Mouse (Mus musculus): ENCODE results near the gene Syap1. TPM values are rescaled to one million over a fixed set of nuclear protein-coding genes. Genes with fewer than 3 reads are reported as not detected.
A peak's percentile ranks its signal among the peaks of the same experiment; 100 is the strongest.
"Not testable (repeated sequence)": the region's sequence is repeated elsewhere in the genome, so short reads cannot be mapped to it uniquely, and the experiment has no call there.

Syap1 gene
- polyA plus RNA-seq, 1 experiment from 2014 or later = 57.8 TPM

DNA sequence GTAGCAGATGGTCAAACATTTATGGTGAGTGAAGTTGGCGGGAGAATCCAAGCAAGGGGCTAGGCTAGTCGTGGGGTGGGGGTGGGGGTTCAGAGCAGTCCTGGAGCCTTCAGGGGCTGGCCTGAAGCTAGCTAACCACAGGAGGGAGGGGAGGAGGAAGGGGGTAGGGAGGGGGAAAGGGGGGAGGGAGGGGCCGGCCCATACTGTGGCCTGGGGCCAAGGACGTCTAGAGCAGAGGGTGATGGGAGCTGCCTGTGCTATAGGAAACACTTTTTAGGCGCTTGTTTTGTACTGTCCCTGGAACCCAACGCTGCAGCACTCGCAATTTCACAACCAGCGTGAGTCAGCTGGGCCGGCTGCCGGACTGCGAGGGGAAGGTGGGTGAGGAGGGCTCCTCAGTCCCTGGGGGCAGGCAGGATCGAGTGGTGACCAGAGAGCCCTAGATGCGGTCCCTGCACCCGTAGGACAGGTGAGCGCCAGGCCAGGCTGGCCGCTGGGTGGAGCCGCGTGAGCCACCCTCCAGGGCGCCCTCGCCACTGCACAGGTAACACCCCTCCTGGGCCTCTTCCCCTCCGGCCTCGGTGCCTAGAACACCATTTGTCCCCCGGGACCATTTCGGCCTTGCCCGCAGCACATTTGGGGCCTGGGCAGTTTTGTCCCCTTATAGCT lies 13.3 kb upstream of the Syap1 start:
- Histone ChIP-seq H3K9me3 (replicated peaks; ENCODE audit: control insufficient read depth, low read length) (no peaks in the 10 kb centered on the region), H3K27ac (replicated peaks; ENCODE audit: low read depth, low read length) (no peak overlapping the region; the same call in 1 of the 2 replicates), H3K4me3 (ENCODE audit: low read depth, low read length) (peak overlapping the region; percentile 56), H3K27me3 (ENCODE audit: control insufficient read depth, insufficient read depth, low read length) (no peaks in the 10 kb centered on the region), H3K36me3 (replicated peaks; ENCODE audit: control insufficient read depth, insufficient read depth, low read depth, low read length) (no peaks in the 10 kb centered on the region), H3K9ac (replicated peaks; ENCODE audit: low read length) (peak overlapping the region; percentile 65), H3K4me2 (ENCODE audit: low read depth, low read length) (peak overlapping the region; percentile 60), H3K4me1 (ENCODE audit: control insufficient read depth, insufficient read depth, low read length) (no peaks in the 10 kb centered on the region)
- peak; percentile 59 for DNase-seq (ENCODE audit: low spot score)
- ATAC-seq (replicated peaks; ENCODE audit: insufficient number of reproducible peaks, low FRiP score, low TSS enrichment, low read depth) = peak; percentile 89
- WGBS = 11% methylated on average over 21 of the region's 25 CpGs

DNA sequence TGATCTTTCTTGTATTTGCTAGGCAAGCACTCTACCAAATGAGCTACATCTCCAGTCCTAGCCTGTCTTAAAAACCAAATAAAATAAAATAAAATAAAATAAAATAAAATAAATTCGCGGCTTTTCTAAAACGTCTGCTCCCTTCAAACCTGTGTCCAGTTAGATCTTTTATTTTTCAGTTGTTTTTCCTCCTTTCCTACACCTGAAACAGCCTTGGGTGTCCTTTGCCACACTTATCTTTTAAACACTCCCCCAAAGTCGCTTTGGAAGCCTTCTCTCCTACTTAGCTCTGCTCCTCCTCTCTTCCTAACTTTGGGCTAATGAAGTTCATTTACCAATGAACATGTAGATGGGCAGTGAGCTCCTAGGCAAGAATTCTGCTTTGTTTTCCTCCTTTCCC lies 12.7 kb upstream of the Syap1 start, which contains the start of gene Ctps2:
Gene Ctps2 (plus strand): TSS at position 301 of the 400 bp plus-strand sequence.
- no peaks in the 10 kb centered on the region for H3K36me3 ChIP-seq (replicated peaks; ENCODE audit: control insufficient read depth, insufficient read depth, low read depth, low read length)
- H3K4me2 ChIP-seq (ENCODE audit: low read depth, low read length) = peak within 1 kb of the TSS; percentile 60
- H3K4me3 ChIP-seq (ENCODE audit: low read depth, low read length) = peak within 1 kb of the TSS; percentile 56
- peak within 1 kb of the TSS; percentile 65 for H3K9ac ChIP-seq (replicated peaks; ENCODE audit: low read length)
- no peaks in the 10 kb centered on the region for H3K4me1 ChIP-seq (ENCODE audit: control insufficient read depth, insufficient read depth, low read length)
- no peak for ATAC-seq (replicated peaks; ENCODE audit: insufficient number of reproducible peaks, low FRiP score, low TSS enrichment, low read depth)
- no peaks in the 10 kb centered on the region for H3K9me3 ChIP-seq (replicated peaks; ENCODE audit: control insufficient read depth, low read length)
- no peaks in the 10 kb centered on the region for H3K27me3 ChIP-seq (ENCODE audit: control insufficient read depth, insufficient read depth, low read length)
- H3K27ac ChIP-seq (replicated peaks; ENCODE audit: low read depth, low read length) = no peak within 1 kb of the TSS; the same call in 1 of the 2 replicates
- DNase-seq (ENCODE audit: low spot score) = no peak
- WGBS = 31% methylated on average over 4 of the region's 4 CpGs

DNA sequence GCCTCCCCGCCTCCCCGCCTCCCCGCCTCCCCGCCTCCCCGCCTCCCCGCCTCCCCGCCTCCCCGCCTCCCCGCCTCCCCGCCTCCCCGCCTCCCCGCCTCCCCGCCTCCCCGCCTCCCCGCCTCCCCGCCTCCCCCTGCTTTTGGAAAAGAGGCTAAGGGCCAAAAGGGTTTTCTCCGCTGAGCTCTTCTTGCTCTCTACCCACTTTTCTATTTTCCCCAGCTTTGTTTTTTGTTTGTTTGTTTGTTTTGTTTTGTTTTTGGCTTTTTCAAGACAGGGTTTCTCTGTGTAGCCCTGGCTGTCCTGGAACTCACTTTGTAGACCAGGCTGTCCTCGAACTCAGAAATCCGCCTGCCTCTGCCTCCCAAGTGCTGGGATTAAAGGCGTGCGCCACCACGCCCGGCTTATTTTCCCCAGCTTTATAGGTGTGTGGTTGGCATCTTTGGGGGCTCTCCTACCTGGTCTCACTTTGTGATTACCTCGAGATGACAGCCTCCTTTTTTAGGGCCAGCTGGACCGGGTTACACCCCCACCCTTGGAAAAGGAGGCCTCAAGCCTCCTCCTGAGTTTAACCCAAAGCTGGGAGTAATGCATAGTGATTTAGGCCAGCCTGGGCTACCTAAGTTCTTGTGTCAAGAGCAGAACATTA lies 452 bp upstream of the Syap1 start:
- not testable (repeated sequence) for H3K36me3 ChIP-seq (replicated peaks; ENCODE audit: control insufficient read depth, insufficient read depth, low read depth, low read length); H3K27me3 ChIP-seq (ENCODE audit: control insufficient read depth, insufficient read depth, low read length); H3K9me3 ChIP-seq (replicated peaks; ENCODE audit: control insufficient read depth, low read length); H3K4me3 ChIP-seq (ENCODE audit: low read depth, low read length); H3K4me2 ChIP-seq (ENCODE audit: low read depth, low read length); DNase-seq (ENCODE audit: low spot score); H3K4me1 ChIP-seq (ENCODE audit: control insufficient read depth, insufficient read depth, low read length); H3K9ac ChIP-seq (replicated peaks; ENCODE audit: low read length); H3K27ac ChIP-seq (replicated peaks; ENCODE audit: low read depth, low read length)
- 71% methylated on average over 8 of the region's 25 CpGs for WGBS
- peak; percentile 69; the same call in 1 of the 2 replicates for ATAC-seq (replicated peaks; ENCODE audit: insufficient number of reproducible peaks, low FRiP score, low TSS enrichment, low read depth)

DNA sequence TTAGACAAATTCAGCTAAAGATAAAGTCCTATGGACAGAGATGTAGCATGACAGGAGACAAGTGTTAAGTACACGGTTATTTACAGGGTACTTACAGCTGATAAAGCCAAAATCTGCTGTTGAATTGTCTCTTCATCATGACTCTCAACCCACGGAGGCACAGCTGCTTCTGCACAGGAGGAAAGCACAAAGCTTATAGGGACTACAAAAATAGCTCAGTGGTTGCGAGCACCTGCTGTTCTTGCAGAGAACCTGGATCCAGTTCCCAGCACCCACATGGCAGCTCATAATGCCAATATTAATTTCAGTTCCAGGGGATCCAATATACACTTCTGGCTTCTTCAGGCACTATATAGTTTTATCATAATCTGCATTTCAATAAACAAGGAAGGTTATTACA lies 10.0 kb downstream of the Syap1 start:
- H3K27me3 ChIP-seq (ENCODE audit: control insufficient read depth, insufficient read depth, low read length) = no peaks in the 10 kb centered on the region
- no peak overlapping the region for H3K9ac ChIP-seq (replicated peaks; ENCODE audit: low read length)
- ATAC-seq (replicated peaks; ENCODE audit: insufficient number of reproducible peaks, low FRiP score, low TSS enrichment, low read depth) (no peak), DNase-seq (ENCODE audit: low spot score) (no peak)
- no peak overlapping the region for H3K4me3 ChIP-seq (ENCODE audit: low read depth, low read length)
- H3K9me3 ChIP-seq (replicated peaks; ENCODE audit: control insufficient read depth, low read length) = no peaks in the 10 kb centered on the region
- WGBS = 87% methylated on average over 3 of the region's 3 CpGs
- H3K27ac ChIP-seq (replicated peaks; ENCODE audit: low read depth, low read length) = no peak overlapping the region
- H3K4me2 ChIP-seq (ENCODE audit: low read depth, low read length) = no peak overlapping the region
- H3K4me1 ChIP-seq (ENCODE audit: control insufficient read depth, insufficient read depth, low read length) = no peaks in the 10 kb centered on the region
- H3K36me3 ChIP-seq (replicated peaks; ENCODE audit: control insufficient read depth, insufficient read depth, low read depth, low read length) = no peaks in the 10 kb centered on the region

DNA sequence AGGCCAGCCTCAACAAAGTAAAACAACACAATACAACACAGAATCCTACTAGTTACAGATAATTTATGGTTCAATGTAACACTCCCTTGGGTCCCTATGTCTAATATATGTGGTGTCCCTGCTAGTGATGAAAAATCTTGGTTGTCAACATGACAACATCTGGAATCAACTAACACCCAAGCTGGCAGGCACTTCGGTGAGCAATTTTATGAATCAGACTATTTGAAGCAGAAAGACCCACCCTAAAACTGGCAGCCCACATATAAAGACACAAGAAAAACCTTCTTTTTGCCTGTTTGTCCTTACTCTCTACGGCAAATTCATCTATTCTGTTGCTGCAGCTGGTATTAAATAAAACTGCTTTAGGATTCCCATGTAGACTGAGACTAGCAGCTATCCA lies 14.5 kb downstream of the Syap1 start:
- Histone ChIP-seq H3K36me3 (replicated peaks; ENCODE audit: control insufficient read depth, insufficient read depth, low read depth, low read length) (no peaks in the 10 kb centered on the region), H3K27ac (replicated peaks; ENCODE audit: low read depth, low read length) (no peak overlapping the region), H3K27me3 (ENCODE audit: control insufficient read depth, insufficient read depth, low read length) (no peaks in the 10 kb centered on the region), H3K4me1 (ENCODE audit: control insufficient read depth, insufficient read depth, low read length) (no peaks in the 10 kb centered on the region), H3K9me3 (replicated peaks; ENCODE audit: control insufficient read depth, low read length) (no peaks in the 10 kb centered on the region), H3K4me3 (ENCODE audit: low read depth, low read length) (no peak overlapping the region), H3K4me2 (ENCODE audit: low read depth, low read length) (no peak overlapping the region), H3K9ac (replicated peaks; ENCODE audit: low read length) (no peak overlapping the region)
- ATAC-seq (replicated peaks; ENCODE audit: insufficient number of reproducible peaks, low FRiP score, low TSS enrichment, low read depth) = no peak
- DNase-seq (ENCODE audit: low spot score) = no peak
- 73% methylated on average over 2 of the region's 2 CpGs for WGBS

DNA sequence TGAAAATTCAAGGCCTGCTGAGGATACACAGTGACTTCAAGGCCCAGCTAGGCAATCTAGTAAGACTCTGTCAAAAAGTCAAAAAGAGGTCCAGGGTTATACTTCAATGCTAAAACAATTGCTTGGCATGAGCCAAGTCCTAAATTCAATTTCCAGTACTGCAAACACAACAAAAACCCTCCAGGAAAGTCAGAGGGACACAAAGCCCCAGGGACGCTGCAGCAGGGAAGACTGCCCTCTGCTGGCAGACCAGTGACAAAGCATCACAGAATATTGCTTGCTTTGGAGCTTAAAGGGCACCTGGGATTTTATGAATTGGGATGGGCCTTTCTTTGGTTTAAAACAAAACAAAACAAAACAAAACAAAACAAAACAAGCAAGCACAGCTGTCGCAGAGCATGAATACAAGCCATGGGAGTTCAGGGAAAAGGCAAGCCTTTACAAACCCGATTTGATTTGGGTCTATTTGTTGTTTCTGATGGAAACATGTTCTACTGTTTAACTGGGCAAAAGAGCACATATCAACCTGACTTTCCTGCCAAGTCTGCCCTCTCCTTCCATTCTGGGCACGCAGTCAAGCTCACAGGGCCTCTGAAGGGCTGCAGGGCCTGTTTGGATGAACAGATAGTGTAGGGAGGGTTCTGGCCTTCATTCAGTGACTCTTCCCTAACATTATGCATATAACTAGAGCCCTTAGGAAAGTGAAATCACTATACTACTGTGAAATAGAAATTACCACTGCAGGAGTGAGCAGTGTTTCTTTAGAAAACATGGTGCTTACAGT lies 16.3 kb downstream of the Syap1 start:
- no peak overlapping the region for H3K4me2 ChIP-seq (ENCODE audit: low read depth, low read length)
- H3K4me3 ChIP-seq (ENCODE audit: low read depth, low read length) = no peak overlapping the region
- H3K9ac ChIP-seq (replicated peaks; ENCODE audit: low read length) = no peak overlapping the region
- no peaks in the 10 kb centered on the region for H3K27me3 ChIP-seq (ENCODE audit: control insufficient read depth, insufficient read depth, low read length)
- no peaks in the 10 kb centered on the region for H3K9me3 ChIP-seq (replicated peaks; ENCODE audit: control insufficient read depth, low read length)
- ATAC-seq (replicated peaks; ENCODE audit: insufficient number of reproducible peaks, low FRiP score, low TSS enrichment, low read depth) = no peak
- peak; percentile 18 for DNase-seq (ENCODE audit: low spot score)
- 43% methylated on average over 4 of the region's 4 CpGs for WGBS
- no peak overlapping the region for H3K27ac ChIP-seq (replicated peaks; ENCODE audit: low read depth, low read length)
- H3K36me3 ChIP-seq (replicated peaks; ENCODE audit: control insufficient read depth, insufficient read depth, low read depth, low read length) = no peaks in the 10 kb centered on the region
- H3K4me1 ChIP-seq (ENCODE audit: control insufficient read depth, insufficient read depth, low read length) = no peaks in the 10 kb centered on the region

DNA sequence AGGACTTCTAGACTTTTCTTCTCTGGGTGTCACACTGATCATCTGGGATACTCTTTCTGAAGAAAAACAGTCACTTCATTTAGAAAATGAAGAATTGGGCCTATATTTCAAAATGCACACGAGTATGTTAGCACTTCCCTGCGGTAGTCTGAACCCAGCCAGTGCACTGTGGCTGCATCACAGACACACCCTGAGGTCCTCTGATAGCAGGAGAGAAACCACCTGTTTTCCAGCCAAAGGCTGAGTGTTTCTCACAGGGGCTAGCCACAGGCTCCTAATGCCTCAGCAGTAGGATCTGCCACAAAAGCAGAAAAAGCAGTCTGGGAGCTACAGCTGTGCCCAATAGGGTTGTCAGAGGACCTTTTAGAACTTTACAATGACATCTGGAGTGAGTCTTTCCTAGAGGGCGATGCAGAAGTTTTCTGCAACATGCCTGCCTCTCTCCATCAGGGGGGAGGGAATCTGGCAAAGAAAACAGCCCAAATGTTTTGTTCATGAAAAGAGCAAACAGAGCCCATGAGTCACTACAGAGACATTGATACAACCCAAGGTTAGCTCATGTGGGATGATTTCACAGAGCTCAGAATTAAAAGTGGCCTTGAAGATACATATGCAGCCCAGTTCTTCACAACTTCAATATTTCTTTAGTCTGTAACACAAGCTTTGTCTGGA lies 19.8 kb downstream of the Syap1 start:
- no peak overlapping the region for H3K4me3 ChIP-seq (ENCODE audit: low read depth, low read length)
- no peaks in the 10 kb centered on the region for H3K9me3 ChIP-seq (replicated peaks; ENCODE audit: control insufficient read depth, low read length)
- H3K27ac ChIP-seq (replicated peaks; ENCODE audit: low read depth, low read length) = no peak overlapping the region
- no peak overlapping the region for H3K9ac ChIP-seq (replicated peaks; ENCODE audit: low read length)
- ATAC-seq (replicated peaks; ENCODE audit: insufficient number of reproducible peaks, low FRiP score, low TSS enrichment, low read depth) = no peak
- no peaks in the 10 kb centered on the region for H3K4me1 ChIP-seq (ENCODE audit: control insufficient read depth, insufficient read depth, low read length)
- 73% methylated on average over 3 of the region's 3 CpGs for WGBS
- no peaks in the 10 kb centered on the region for H3K36me3 ChIP-seq (replicated peaks; ENCODE audit: control insufficient read depth, insufficient read depth, low read depth, low read length)
- H3K4me2 ChIP-seq (ENCODE audit: low read depth, low read length) = no peak overlapping the region
- no peaks in the 10 kb centered on the region for H3K27me3 ChIP-seq (ENCODE audit: control insufficient read depth, insufficient read depth, low read length)
- no peak for DNase-seq (ENCODE audit: low spot score)

All from embryonic facial prominence, embryonic 11.5 days (tissue).